Mouse (Mus musculus) bone marrow macrophage, adult 2 months (primary cell): Measurements from ENCODE around the gene Mip. TPM values are rescaled to one million over a fixed set of nuclear protein-coding genes. Genes with fewer than 3 reads are reported as not detected.
"Not testable (repeated sequence)": the region's sequence is repeated elsewhere in the genome, so short reads cannot be mapped to it uniquely, and the experiment has no call there.

Source experiments
- H3K27ac ChIP-seq: 2 replicates; pipeline ENCODE4 v1.5.1; 2012; ENCODE audit warnings: low read depth, low read length; ENCODE audit not compliant: insufficient read depth
- H3K4me1 ChIP-seq: 2 replicates; pipeline ENCODE4 v1.6.1; 2012; ENCODE audit warnings: low read length; ENCODE audit not compliant: control insufficient read depth, insufficient read depth
- H3K4me3 ChIP-seq: 2 replicates; pipeline ENCODE4 v1.5.1; 2012; ENCODE audit warnings: mild to moderate bottlenecking, low read length, moderate library complexity; ENCODE audit not compliant: insufficient read depth
- CTCF ChIP-seq: IDR thresholded peaks from 2 replicates; pipeline ENCODE4 v1.5.1; 2012; ENCODE audit warnings: low read depth, mild to moderate bottlenecking, low read length, moderate library complexity
- POLR2A ChIP-seq: IDR thresholded peaks from 2 replicates; pipeline ENCODE4 v1.6.1; 2012; ENCODE audit warnings: mild to moderate bottlenecking, low read depth, low read length, borderline replicate concordance
- polyA plus RNA-seq: library from polyadenylated mRNA; stranded (reverse); fragments of >200 nt; gene quantifications from 2 replicates; pipeline ENCODE4 v1.2.4, GENCODE M21; 2012; ENCODE audit not compliant: missing spikeins, insufficient read depth, insufficient read length

Gene Mip
- polyA plus RNA-seq, 1 experiment, result not detected

DNA sequence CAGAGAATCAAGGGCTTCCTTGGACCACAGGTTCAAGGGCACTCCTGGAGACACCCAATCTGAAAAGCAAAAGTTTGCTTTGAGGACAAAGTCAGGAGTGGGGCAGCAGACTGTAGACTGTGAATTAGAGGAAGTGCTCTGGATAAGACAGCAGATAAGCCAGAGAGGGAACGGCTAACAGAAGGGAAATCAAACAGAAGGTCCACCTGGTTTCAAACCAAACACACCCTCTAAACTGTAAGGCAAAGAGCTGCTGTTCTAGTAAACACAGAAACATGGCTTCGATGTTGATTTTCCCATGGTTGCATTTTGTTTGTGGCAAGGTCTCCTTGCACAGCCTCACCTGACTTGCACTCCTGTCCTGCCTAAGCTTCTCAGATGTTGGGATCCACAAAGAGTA lies 34.2 kb upstream of the Mip start:
- no peak overlapping the region for H3K27ac ChIP-seq
- TF ChIP-seq POLR2A, result no peak
- TF ChIP-seq CTCF, result no peak
- no peaks in the 10 kb centered on the region for H3K4me1 ChIP-seq
- H3K4me3 ChIP-seq, result no peak overlapping the region

DNA sequence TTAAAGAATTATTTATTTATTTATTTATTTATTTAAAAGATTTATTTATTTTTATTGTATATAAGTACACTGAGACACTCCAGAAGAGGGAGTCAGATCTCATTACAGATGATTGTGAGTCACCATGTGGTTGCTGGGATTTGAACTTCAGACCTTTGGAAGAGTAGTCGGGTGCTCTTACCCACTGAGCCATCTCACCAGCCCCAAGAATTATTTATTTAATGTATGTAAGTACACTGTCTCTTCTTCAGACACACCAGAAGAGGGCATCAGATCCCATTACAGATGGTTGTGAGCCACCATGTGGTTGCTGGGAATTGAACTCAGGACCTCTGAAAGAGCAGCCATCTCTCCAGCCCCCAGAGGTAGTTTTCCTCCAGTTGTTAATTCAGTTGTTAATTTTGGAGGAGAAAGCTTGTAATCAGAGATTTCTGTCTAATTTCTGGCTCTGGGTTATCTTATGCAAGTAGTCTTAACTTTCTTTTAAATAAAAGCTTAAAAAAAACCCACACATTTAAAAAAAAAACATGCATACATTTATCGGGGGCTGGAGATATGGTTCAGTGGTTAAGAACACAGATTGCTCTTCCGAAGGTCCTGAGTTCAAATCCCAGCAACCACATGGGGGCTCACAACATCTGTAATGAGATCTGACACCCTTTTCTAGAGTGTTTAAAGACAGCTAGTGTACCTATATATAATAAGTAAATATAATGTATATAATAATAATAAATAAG lies 33.4 kb upstream of the Mip start:
- H3K4me1 ChIP-seq, H3K27ac ChIP-seq, H3K4me3 ChIP-seq: not testable (repeated sequence)

DNA sequence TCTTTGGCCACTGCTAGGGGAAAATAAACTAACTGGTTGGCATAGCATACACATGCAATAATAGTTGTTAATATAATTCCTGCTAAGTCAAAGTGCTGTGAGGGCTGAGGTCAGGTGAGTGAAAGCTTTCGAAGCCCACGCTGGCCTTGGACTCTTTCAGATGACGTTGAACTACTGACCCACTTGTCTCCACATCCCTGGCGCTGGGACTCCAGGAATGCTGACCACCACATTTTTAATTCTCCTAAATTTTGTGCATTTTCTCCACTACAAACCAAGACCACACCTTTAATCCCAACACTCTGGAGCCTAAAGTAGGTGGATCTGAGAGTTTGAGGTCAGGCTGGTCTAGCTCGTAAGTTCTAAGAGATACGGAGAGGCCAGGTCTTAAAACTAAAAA lies 32.5 kb upstream of the Mip start:
- TF ChIP-seq POLR2A (no peak), CTCF (no peak)
- Histone ChIP-seq H3K27ac (no peak overlapping the region), H3K4me3 (no peak overlapping the region), H3K4me1 (no peaks in the 10 kb centered on the region)

DNA sequence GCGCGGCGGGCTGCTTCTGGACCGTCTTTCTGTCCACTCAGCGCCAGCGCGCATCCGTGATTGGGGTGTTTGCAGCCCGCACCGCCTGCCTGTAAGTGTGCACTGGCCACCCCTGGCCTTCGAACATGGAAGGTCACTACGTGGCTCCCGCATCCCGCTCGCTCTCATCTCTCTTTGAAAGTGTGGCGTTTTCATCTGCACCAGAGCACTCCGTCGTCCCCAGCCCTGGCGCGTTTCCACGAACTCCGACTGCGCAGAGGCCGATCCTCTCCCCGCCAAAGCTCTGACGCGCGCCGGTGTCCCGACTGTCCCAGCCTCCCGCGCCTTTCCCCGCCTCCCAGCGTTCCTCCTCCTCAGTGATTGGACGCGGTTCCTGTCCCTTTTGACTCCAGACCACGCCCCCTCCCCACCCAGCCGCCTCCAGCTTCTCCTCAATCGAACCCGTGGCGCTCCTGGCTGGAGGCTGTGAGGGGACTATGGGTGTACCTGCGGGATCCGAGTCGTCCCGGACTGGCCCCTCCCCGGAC lies 31.6 kb upstream of the Mip start, which contains the start of gene Gls2:
Gene Gls2, plus strand, starts transcription at position 434 of the 527 bp plus-strand sequence.
- no peak for TF ChIP-seq POLR2A
- no peak for TF ChIP-seq CTCF
- Histone ChIP-seq H3K27ac (no peak within 1 kb of the TSS), H3K4me1 (no peaks in the 10 kb centered on the region), H3K4me3 (peak within 1 kb of the TSS; percentile 93)

DNA sequence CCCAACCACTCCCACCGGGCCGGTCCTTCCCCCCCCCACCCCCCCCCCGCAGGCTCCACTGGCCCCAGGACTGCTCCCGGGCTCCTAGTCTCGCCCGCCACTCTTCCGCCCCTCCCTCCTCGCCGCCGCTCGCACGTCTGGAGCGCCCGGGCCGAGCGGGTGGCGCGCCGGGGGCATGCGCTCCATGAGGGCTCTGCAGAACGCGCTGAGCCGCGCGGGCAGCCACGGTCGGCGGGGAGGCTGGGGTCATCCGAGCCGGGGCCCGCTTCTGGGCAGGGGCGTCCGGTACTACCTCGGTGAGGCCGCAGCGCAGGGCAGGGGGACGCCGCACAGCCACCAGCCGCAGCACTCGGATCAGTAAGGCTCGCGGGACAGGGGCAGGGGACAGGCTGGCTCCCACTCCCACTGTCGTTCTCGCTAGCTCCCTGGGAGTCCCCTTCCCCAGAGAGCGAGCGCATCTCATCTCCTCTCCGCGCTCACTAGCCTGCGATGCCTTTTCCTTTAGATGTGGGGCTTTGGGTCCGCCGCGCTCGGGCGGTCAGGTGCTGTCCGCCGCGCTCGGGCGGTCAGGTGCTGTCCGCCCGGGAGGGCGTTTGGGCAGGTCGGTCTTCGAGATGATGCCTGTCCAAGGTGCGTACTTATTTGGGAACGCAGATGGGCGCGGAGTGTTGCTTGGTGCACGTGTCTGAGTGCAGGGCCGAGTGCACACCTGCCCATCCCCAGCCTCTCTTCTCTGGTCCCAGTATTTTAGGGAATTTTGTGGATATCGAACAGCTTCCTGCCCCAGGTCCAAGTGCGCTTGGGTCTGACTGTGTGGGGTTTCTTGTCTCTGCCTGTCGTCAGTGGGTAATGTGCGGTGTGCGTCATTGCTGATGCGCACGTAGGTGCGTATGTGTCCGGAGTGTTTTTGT lies 30.8 kb upstream of the Mip start:
- H3K4me1 ChIP-seq, result no peaks in the 10 kb centered on the region
- peak overlapping the region; percentile 93 for H3K4me3 ChIP-seq
- H3K27ac ChIP-seq, result no peak overlapping the region
- TF ChIP-seq POLR2A (no peak), CTCF (no peak)

DNA sequence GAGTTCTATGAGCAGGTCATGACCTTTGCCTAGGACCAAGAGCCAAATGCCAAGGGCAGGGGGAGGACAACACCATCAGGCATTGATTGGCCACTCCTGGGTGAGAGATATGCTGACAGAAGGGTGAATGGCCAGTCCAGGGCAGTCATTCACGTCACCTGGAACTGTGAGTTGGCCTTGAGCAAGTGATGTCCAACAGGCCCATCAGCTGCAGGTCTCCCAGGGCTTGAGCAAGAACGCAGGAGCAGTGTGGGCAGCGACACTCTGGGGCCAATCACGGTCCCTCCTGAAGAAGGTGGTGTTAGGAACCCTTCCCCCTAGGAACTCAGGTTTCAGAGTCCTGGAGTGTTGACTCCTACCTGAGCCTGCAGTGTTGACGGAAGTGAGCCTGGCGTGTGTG lies 23.8 kb upstream of the Mip start:
- H3K4me1 ChIP-seq, result no peaks in the 10 kb centered on the region
- no peak overlapping the region for H3K4me3 ChIP-seq
- H3K27ac ChIP-seq, result no peak overlapping the region
- TF ChIP-seq POLR2A (no peak), CTCF (no peak)

DNA sequence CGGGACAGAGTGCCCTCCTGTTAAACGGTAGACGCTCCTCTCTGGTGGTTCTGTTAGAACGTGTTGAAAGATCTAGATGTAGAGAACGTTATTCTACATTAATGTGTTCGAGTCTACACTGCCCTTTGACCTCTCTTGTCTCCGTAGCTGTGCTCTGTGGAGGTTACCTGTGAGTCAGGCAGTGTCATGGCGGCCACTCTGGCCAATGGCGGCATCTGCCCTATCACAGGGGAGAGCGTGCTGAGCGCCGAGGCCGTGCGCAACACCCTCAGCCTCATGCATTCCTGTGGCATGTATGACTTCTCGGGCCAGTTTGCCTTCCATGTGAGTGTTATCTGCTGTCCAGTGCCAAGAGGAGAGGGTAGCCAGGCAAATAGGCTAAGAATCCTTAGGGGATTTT lies 20.7 kb upstream of the Mip start:
- Histone ChIP-seq H3K27ac (no peak overlapping the region), H3K4me1 (no peaks in the 10 kb centered on the region), H3K4me3 (no peak overlapping the region)
- TF ChIP-seq CTCF (no peak), POLR2A (no peak)

DNA sequence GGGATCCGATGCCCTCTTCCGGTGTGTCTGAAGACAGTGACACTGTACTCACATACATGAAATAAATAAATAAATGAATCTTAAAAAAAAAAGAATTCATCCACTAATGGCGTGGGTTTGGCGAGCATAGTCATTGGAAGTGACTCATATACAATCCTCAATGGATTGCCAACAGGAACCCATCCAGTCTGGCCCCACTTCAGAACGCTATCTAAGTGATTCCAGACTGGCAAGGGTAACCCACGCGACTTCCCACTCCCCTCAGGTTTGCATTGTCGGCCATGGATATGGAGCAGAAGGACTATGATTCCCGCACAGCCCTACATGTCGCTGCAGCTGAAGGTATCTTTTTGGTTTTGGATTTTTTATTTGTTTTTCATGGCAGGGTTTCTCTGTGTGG lies 17.3 kb upstream of the Mip start:
- Histone ChIP-seq H3K4me1 (peaks cover 13% of the 10 kb centered on the region; the same call in 1 of the 2 replicates), H3K4me3 (no peak overlapping the region), H3K27ac (no peak overlapping the region)
- TF ChIP-seq CTCF (no peak), POLR2A (no peak)

DNA sequence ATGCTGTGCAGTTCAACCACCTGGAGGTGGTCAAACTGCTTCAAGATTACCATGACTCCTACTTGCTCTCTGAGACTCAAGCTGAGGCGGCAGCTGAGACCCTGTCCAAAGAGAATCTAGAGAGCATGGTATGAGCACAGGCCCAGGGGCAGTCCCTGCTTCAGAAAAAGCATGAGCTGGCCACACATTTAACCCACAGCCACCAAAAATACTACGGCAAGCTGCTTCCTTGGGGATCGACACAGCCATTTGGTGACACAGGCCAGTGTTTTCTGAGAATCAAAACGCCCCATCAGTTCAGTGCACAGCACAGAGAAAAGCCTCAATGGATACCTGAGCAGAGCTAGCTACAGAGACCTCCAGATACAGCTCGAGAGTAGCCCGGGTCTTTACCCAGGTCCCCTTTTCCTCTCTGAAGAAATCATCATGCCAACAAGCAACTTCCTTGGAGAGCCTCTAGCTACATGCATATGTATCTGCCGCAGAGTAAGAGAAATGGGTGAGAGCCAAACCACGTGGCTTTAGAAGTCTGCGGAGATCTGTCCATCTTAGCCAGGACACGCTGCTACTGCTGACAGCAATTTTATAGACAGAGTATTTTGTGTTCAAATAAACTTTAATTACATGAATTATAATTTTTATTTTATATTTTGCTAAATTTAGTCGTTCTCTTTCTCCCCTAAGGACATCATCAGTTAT lies 16.2 kb upstream of the Mip start:
- Histone ChIP-seq H3K4me1 (peaks cover 13% of the 10 kb centered on the region; the same call in 1 of the 2 replicates), H3K4me3 (no peak overlapping the region), H3K27ac (no peak overlapping the region)
- TF ChIP-seq POLR2A (no peak), CTCF (no peak)
